Mouse (Mus musculus): Measurements from ENCODE around the gene Rack1.
"Not testable (repeated sequence)": the region's sequence is repeated elsewhere in the genome, so short reads cannot be mapped to it uniquely, and the experiment has no call there.

Rack1 gene

DNA sequence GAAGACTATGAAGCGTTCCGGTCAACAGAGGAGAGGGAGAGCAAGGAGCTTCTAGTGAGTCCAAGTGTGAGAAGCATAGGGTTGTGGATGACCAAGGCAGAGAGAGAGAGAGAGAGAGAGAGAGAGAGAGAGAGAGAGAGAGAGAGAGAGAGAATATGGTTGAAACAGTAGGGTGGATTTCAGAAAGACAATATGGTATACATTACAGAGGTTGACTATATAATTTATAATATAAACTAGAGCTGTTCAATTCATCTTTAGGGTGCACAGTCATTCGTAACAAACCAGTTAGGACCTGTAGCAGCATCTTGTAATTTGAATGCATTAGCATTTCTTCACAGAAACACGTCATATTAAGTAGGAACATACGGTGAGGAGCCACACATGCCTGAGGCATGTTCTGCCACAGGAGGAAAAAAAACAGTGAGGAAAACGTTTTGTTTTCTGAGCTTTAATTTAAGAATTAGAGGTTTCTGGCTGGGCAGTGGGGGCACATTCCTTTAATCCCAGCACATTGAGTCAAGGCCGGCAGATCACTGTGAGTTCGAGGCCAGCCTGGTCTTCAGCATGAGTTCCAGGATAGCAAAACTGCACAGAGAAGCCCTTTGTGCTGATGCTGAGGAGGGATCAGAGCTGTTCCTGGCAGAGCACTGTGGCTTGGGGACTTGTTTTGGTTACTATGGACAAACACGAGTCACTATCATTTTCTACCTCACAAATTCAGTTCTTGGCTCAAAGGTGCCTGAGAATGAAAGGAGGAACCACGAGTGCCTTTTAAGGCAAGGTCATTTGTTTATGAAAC, 38.9 kb downstream of the Rack1 start:
- DNase-seq (ENCODE audit: low spot score in 2 of 2), result no peak

DNA sequence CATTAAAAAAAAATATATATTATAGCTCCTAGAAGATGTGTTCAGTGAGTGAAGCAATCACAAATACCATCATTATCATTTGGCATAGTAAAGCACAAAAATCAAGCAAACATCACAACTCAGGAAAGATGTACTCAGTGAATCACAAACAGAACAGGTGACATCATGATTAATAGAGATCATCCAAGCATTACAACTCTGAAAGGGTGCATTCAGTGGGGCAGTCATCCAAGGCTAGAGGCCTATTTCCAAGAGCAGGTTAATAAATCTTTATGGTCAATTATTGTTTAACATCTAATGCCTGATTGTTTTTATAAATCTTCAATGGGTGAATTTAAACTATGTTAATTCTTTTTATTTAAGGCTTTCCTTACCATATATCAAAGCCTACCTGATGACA, 40.7 kb downstream of the Rack1 start:
- DNase-seq (ENCODE audit: low spot score in 2 of 2), result no peak

DNA sequence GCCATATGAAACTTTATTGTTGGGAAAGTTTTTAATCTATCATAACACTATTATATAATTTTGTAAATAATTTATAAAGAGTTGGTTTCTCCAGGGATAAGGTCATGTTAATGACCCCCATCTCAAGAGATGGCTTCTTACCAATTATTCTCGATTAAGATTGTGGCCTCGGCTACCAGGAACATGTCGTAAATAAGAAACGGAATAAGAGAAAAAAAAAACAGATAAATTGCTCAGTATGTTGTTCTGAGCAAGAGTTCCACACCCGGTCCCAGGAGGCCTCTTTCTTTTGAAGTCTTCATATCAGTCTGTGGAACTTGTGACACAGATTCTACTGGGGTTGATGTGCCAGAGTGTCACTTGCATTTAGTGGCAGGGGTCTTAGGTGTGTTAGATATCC, 41.1 kb downstream of the Rack1 start:
- DNase-seq (ENCODE audit: low spot score in 2 of 2), result no peak

DNA sequence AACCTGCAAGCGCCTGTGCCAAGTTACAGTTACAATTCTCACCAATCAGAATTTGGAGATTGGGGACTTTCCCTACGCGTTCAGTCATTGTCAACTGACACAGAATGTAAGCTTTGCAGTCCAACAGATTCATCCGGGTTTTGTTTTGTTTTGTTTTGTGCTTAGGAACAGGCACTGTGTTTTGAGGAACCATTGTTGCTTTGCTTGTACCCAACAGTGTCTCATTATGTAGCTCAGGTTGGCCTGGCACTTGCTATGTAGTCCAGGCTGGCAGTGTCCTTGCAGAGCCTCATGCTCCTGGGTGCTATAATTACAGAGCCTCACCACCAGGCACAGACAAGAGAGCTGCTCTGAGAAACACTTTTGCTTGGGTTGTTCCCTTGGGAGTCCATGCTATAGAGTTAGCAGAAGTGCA, 42.3 kb downstream of the Rack1 start:
- DNase-seq (ENCODE audit: low spot score in 2 of 2), result no peak

DNA sequence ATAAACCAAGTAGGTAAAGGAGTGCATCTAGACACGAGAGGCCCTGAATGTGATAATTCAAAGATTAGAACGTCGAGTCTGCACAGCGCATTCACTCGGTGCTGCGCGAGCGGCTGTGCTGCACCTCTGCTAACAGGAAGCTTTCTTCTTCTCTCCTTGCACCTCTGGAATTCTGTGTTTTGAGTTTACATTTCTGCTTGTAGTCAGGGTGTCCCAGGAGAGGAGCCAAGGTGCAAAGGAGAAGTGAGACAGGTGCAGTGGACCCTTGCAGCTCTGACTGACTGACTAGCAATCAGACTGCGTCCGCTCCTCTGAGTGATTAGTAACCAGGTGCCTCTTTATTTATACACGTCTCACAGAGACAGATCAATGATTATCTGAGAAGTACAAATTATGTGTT, 43.1 kb downstream of the Rack1 start:
- DNase-seq (ENCODE audit: low spot score in 2 of 2), result no peak

DNA sequence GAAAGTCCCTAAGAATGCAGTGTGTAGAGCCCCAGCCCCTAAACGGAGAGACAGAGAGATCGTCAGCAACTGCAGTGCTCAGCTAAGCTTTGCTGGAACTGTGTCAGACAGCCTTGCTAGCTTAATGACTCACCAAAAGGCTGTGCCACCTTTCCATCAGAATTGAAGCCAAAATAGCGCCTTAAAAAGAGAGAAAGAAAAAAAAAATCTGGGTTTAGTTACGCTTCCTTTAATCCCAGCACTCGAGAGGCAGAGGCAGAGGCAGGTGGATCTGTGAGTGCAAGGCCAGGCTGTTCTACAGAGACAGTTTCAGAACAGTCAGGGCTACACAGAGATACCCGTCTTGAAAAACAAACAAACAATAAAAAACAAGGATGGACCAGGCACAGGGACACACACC, 44.2 kb downstream of the Rack1 start:
- no peak for DNase-seq (ENCODE audit: low spot score in 2 of 2)

DNA sequence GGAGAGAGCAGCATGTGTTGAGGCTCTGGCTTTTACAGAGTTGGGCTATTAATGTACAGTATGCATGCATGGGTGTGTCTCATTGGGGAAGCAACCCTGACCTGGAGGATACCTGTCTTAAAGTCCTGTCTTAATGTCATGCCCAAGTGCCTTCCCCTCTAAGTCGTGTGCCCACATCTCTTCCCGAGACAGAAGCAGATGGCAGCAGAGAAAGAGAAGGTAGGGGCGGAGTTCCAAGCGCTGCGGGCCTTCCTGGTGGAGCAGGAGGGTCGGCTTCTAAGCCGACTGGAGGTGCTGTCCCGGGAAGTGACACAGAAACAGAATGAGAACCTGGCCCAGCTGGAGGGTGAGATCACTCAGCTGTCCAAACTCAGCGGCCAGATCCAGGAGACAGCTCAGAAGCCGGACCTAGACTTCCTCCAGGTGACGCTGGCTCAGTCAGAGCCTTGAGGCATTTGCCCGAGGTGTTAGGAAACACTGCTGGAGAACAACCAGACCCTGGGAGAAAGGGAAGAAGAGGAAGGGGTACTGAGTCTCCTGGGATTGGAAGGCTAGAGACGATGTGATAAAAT, 45.2 kb downstream of the Rack1 start:
- no peak for DNase-seq (ENCODE audit: low spot score in 2 of 2)

DNA sequence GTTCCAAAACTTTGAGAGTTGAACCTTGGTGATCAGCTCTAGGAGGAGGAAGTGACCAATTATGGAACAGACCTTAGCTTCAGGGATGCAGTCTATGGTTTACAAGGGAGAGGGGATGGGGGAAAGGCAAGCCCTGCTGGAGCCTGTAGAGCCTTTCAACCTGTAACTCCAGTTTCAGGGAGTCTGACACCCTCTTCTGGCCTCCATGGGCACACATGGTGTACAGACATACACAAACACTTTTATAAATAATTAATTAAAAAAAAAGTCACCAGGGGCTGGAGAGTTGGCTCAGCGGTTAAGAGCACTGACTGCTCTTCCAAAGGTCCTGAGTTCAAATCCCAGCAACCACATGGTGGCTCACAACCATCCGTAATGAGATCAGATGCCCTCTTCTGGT, 46.2 kb downstream of the Rack1 start:
- not testable (repeated sequence) for DNase-seq (ENCODE audit: low spot score in 2 of 2)

DNA sequence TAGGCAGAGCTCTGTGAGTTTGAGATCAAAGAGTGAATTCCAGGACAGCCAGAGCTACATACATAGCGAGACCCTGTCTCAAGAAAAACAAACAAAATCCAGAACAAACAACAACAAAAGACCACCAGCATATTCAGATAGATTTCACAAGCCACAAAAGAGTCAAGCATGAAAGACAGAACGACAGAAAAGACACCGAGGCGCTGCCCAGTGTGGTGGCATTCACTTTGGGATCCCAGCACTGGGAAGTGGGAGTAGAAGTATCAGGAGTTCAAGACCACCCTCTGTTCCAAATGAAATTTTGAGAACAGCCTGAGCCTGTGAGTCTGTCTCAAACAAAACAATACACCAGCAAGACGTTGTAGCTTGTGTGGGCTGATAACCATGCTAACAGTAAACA, 46.7 kb downstream of the Rack1 start:
- DNase-seq (ENCODE audit: low spot score in 2 of 2), result no peak

DNA sequence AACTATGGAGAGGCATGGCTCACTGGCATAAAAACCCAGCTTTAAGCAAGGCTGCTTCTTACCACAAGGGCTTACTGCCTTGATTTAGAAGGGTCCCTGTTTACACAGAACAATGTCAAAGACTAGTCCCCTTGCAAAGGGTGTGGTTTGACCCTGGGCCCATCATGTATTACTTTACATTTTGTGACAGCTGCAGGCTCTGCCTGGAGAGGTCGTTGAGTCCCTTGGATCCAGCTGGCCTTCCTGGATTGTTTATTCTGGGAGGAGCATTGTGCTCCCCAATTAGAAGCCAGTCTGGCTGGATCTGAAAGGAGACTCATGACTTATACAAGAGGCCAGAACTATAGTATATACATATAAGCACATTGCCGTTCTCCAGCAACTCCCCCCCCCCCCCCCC, 50.1 kb downstream of the Rack1 start:
- DNase-seq (ENCODE audit: low spot score in 2 of 2), result no peak

DNA sequence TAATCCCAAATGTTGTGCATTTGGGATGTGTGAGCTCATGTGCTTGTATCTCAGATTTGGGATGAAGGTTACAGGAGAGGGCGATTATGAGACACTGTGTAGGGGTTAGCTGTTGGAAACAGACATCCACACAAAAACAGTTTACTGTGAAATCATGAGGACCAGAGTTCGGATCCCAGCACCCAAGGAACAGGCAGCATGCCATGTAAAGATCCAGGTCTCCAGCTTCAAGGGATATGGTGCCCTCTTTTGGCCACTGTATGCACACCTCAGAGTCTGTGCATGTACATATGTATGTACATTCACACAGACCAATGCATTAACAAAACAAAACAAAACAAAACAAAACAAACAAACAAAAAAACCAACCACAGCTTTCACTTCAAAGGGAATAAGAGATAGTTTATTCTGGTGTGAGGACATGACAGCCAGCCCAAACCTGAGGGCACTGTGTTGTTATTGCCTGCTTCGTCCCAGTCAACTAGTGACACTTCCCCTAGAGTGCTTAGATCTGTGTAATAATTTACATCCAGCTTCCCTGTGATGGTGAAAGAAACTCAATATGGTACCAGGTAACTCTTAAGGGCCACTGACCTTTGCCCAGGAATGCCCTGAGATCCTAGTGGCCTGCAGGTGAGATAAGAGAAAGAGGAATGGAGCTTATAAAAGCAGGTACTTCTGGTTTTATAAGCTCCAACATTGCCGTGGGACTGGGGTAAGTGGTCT, 51.3 kb downstream of the Rack1 start:
- DNase-seq (ENCODE audit: low spot score in 2 of 2), result no peak

DNA sequence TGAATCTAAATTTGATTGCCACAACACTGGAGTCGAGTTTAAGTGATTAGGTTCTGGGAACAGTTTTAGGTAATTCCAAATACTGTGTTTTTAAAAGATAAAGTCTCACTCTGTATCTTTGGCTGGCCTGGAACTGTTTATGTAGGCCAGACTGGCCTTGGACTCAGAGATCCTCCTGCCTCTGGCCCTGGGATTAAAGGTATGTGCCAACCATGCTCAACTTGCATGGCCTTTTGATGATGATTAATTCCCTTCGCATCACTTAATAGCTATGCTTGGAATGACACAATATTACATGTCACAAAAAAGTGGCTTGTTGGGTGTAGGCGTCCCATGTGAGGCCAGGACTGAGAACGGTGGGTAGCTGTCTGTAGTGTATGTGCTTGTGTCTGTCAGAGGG, 52.1 kb downstream of the Rack1 start:
- DNase-seq (ENCODE audit: low spot score in 2 of 2), result no peak

DNA sequence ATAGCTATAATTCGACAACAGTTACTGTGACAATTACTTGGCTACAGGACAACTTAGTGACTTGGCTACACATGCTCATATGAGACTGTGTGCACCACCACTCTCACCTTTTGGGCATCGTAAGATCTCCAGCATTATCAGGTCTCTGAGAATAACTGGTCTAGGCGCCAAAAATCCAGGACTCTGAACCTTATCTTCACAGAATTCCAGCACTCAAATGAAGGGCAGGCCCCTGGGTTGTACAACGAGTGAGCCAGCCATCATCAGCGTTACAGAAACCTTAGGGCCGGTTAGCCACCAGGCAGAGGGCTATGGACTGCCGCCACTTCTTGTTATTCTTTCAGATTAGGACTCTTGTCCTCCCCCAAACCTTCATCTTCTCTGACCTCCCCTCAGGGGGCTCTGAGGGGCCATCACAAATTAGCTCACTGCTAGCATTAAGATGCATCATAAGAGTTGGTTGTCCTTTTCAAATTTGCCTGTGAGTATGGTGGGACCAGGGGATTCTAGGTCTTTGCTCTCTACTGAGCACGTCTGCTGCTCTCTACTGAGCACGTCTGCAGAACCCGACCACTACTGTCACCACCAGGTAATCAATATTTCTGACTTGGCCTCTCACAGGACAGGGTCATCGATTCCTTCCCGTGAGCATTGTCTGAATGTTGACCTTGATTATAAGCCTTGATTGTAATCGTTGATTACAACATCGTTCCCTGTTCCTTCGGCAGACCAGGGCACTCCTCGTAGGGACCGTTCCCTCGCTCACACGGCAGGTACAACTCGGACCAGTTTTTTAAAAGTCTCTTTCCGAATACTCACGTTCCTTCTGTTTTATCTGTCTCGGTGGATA, 52.7 kb downstream of the Rack1 start:
- no peak for DNase-seq (ENCODE audit: low spot score in 2 of 2)

DNA sequence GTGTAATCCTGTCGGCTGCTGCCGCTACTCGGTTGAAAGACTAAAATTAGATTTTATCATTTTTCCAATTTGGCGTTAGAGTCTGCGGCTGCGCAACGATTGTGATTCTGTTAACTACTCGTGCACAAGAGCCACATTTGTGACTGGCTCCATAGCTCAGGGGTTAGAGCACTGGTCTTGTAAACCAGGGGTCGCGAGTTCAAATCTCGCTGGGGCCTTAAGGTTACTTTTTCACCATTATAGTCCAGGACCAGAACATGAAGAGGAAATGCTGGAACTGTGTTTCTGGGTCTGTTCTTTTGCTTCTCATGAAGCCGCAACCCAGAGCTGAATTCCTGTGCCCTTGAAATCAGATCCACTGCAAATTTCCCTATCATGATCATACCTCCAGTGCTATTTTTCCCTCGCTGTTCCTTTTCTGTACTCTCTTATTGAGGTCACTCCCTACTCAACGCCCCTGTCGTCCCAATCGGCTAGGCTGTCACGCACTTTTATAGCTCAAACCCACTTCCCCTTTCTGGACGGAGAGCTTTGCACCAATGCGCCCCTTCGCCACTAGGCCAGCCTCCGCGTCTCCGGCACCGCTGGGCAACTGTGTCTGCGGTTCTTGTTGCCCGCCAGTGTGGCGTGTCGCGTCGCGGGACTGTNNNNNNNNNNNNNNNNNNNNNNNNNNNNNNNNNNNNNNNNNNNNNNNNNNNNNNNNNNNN, 53.5 kb downstream of the Rack1 start:
- DNase-seq (ENCODE audit: low spot score in 2 of 2), result peak; percentile 88 to 90
